Mouse (Mus musculus): ENCODE data around the gene Rph3a. TPM values are rescaled to one million over a fixed set of nuclear protein-coding genes. Genes with fewer than 3 reads are reported as not detected.
A peak's percentile ranks its signal among the peaks of the same experiment; 100 is the strongest.
"Not testable (repeated sequence)": the region's sequence is repeated elsewhere in the genome, so short reads cannot be mapped to it uniquely, and the experiment has no call there.

The Rph3a gene
- total RNA-seq, 1 experiment from 2014 or later = not detected

DNA sequence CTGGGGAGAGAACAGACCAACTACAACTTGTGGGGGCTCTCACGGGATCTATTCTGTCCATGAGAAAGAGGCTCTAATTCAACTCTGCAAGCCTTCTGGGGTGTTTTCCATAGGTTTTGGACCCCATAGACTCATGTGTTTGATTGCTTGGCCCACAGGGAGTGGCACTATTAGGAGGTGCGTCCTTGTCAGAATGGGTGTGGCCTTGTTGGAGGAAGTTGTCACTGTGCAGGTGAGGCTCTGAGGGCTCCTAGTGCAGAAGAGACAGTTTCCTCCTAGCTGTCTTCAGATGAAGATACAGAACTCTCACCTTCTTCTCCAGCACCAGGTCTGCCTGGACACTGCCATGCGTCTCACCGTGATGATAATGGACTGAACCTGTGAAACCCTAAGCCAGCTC lies 85.4 kb downstream of the Rph3a start:
- ATAC-seq (replicated peaks; ENCODE audit: insufficient number of reproducible peaks, low FRiP score, low TSS enrichment, poor library complexity, severe bottlenecking) = not testable (repeated sequence)

DNA sequence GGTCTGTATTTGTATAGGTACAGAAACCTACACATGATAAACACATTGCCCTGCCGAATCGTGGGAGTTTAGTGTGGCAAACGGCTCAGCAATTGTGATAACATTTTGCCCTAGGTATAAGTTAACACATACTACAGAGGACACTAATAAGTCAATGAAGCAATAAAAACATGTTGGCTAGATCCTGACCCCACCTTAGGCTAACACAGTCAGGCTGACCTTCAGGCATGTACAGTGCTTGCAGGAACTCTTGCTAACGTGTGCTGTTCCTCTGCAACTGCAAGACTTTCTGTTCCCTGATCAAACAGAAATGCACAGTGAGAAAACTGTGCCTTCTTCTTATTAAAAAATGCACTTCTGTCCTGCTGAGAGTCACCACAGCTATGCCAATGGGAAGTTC lies 85.9 kb downstream of the Rph3a start:
- ATAC-seq (replicated peaks; ENCODE audit: insufficient number of reproducible peaks, low FRiP score, low TSS enrichment, poor library complexity, severe bottlenecking) = no peak

DNA sequence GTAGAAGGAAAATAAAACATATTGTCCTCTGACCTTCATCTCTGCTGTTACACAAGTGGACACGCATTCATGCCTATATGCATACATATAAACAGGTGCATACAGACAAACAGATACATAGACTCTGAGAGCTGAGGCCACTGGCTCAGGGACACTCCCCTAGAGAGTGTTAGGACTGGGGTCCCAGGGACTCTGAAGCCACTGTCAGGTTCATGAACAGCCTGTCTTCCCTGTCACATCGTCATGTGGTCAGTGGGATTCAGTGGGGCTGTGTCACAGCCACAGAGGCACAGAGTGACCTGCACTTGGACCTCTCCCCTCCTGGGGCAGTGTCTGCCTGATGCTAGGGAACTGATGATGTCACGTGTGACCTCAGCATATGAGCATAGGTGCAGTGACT lies 89.6 kb downstream of the Rph3a start:
- no peak for ATAC-seq (replicated peaks; ENCODE audit: insufficient number of reproducible peaks, low FRiP score, low TSS enrichment, poor library complexity, severe bottlenecking)

DNA sequence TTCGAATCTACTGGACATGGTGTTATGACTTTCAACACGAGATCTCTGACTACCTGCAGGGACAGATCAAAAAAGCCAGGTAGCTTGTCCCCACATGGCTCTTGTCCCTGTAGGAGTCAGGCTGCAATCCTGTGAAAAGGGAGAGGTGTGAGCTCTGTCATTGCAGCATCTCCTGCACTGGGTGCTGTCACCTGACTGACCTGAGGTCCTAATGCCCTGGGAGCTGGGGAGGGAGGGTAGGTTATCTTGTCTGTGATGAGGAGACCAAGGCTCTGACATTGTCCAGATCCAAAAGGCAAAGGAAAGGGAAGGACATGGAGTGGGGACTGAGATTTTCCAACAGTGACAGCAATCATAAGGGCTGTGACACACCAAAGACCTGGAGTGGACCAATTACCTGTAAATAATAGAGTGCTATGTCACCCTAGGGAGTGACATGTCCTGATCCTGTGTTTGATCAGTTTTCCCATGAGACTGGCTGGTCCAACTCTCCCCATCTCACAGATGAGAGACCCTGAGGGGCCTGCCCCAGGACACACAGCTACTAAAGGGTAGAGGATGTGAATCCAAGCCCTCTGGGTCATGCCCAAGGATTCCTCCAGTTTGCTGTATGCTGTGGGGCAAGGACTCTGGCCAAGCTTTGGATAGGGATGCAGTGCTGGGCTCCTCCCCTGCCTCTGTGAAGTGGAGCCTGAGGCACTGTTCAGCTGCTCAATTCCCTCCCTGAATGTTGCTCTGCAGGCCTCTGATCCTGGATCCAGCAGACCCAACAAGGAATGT lies 90.5 kb downstream of the Rph3a start:
- not testable (repeated sequence) for ATAC-seq (replicated peaks; ENCODE audit: insufficient number of reproducible peaks, low FRiP score, low TSS enrichment, poor library complexity, severe bottlenecking)

DNA sequence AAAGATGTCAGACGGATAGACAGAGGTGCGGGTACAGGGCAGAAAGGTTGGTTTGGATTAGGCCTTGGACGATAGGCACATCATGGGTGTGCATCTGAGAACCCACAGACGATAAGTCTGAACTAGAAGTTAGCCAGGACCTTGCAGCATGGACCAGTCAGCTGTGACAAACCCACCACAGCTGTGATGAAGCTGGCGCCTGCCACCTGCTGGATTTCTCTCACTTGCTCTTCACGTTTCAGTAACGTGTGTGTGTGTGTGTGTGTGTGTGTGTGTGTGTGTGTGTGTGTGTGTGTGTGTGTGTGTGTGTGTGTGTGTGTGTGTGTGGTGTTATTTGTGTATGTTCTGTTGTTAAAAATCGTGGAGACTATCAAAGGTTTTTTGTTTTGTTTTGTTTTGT lies 95.7 kb downstream of the Rph3a start, which contains the start of gene Oas1d:
Oas1d (plus strand) TSS at position 333 of the 400 bp plus-strand sequence.
- ATAC-seq (replicated peaks; ENCODE audit: insufficient number of reproducible peaks, low FRiP score, low TSS enrichment, poor library complexity, severe bottlenecking) = not testable (repeated sequence)

DNA sequence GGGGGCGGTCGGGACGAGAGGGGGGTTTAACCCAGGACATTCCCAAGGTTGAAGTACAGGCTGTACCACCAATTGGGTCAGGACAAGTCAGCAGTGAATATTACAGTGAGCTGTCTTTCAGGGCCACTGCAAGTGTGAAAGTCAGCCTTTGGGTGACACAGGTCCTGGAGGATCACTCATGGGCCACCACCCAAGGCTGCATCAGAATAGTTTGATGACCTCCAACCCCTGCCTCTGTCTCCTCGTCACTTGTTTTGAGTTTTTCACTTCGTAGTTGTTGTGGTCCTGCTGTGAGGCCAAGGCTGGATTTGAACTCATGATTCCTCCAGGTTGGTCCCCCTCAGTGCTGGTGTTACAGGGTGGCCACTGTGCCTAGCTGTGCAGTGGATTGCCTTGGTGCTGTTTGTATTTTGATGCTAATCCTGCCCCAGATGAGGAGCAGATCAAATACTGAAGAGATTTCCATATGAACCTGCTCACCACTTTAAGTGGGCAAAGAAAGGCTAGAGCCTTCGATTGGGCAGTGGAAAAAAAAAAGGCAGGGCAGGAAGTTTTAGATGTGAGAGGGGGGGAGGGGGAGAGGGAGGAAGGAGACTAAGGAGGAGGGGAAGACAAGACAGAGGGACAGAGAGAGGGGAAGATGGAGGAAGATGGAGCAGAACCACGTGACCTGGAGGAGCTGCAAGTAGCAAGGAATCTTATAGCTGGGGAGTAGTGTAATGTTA lies 101.5 kb downstream of the Rph3a start:
- ATAC-seq (replicated peaks; ENCODE audit: insufficient number of reproducible peaks, low FRiP score, low TSS enrichment, poor library complexity, severe bottlenecking) = no peak

DNA sequence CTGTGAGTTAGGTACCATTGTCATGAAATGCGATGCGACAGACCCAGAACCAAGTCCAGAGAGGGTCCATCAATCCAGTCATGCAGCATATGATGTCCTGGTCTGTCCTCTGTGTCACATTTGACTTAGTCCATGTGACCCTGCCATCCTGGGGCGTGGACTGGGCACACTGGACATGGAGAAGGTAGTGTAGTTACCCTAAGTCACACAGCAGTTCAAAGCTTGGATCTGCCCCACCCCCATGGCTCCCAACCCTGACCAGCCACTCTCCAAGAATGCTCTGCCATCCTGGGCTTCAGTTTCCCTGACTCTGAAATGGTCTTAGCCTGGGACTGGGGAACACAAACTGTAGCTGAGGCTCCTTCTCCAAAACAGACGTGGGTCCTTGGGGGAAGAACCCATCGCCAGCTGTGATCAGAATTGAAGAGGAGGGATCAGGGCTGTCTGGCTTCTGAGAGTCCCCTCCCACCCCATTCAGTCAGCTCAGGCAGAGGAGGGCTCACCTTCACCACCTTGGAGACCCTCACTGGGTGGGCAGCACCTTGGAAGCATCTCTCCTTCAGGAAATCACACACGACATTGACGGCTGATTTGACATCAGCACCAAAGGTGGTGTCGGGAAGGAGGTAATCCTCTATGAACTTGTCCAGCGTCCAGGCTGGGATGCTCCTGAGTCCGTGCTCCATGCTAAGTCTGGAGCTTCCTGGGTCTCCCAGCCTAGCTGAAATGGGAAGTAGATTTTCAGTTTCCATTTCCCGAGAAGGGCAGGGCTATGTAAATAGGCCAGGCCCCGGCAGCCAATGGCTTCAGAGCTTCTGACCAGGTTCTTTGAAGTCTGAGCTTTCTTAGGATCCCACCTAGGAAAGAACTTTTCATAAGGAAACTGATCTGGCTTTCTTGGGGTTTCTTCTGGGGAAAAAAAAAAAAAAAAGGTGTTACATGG lies 102.8 kb downstream of the Rph3a start, which contains the start of gene Oas1a:
Oas1a (minus strand) TSS at position 731 of the 943 bp plus-strand sequence.
- ATAC-seq (replicated peaks; ENCODE audit: insufficient number of reproducible peaks, low FRiP score, low TSS enrichment, poor library complexity, severe bottlenecking) = peak; percentile 50

DNA sequence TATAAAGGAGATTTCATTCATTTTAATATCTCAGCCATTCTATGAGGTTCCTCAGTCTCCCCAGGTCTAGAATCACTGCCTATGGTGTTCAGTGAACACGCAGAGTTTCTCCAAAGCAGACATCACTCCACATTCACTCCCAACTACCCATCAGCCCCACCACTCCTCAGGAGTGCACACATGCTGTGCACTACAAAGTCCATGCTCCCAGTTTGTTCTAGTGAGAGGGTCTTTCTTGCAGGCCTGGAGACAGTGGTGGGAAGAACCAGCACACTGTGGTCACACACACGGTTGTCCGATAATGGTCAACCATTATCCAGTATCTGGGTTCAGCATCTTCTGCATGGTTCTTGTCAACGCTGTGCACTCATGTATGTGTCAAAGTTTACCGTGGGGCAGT lies 107.8 kb downstream of the Rph3a start:
- ATAC-seq (replicated peaks; ENCODE audit: insufficient number of reproducible peaks, low FRiP score, low TSS enrichment, poor library complexity, severe bottlenecking) = no peak

DNA sequence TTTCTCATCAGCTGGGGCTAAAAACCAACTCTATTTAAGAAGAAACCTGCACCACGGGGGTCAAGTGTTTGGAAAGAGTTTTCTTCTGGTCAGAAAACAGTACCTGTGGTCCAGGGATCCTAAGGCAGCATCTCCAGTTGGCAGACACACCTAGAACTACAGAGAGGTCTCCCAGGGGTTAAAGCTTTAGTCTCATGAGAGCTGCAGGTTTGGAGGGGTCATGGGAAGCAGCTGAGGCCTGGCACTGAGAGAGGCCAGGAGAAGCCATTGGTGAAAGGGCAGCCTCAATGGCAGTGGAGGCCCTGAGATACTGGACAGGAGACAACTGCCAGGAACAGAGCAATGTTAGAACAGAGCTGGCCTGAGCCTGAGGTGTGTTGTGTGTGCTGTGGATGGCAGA lies 109.2 kb downstream of the Rph3a start:
- ATAC-seq (replicated peaks; ENCODE audit: insufficient number of reproducible peaks, low FRiP score, low TSS enrichment, poor library complexity, severe bottlenecking) = no peak

DNA sequence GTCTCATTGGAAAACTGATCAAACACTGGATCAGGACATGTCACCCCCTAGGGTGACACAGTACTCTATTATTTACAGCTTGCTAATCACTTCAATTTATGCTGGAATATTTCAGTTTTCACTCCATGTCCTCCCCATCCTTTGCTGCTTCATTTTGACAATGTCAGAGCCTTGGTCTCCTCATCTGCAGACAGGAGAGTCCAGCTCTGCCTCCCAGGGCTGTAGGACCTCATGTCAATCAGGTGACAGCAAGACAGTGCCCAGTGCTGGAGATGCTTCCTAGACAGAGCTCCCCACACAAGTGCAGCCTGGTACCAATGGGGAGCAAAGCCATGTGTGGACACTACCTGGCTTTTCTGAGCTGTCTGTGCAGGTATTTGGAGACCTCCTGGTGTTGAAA lies 111.2 kb downstream of the Rph3a start:
- ATAC-seq (replicated peaks; ENCODE audit: insufficient number of reproducible peaks, low FRiP score, low TSS enrichment, poor library complexity, severe bottlenecking) = no peak

DNA sequence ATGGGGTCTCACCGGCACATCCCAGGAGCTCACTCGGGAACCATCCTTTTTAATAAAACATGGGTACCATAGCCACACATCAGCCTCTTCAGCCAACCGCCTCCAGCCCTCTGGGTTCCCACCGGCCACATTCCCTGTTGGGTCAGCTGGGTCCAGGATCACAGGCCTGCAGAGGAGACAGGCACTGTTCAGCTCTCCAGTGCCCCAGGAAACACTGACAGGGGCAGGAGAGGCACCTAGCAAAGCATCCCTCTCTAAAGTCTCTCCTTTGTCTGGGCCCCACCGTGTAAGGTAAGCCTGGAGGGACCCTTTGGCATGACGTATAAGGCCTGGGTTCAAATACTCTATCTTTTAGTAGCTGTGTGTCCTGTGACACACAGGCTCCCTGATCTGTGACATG lies 111.6 kb downstream of the Rph3a start:
- no peak for ATAC-seq (replicated peaks; ENCODE audit: insufficient number of reproducible peaks, low FRiP score, low TSS enrichment, poor library complexity, severe bottlenecking)

DNA sequence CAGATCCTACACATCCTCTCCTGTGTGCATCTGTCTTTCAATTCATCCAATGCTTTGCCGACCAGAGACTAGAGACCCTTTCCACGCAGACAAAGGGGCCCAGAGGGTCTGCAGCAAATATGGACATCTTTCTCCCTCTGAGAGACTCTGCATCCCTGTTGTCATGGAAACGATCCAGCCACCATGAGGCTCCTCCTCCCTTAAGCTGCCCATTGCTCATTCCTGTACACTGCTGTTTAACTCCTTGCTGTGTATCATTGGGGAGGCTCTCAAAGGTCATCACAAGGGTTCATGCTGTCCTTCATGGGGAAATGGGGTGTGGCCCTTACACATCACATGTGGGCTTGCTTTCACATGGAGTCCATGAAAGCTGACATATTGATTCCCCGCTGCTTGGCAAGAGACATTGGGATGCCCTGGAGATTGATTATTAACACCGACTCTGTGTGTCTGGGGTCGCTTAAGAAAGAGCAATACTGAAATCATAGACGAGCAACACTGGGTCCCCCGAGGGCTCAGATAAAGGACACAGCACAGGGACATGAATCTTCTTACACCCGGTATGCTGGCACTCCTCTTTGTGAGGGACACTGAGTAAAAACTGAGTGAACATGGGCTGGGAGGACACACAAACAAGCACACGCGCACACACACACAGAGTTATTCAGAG lies 114.5 kb downstream of the Rph3a start:
- ATAC-seq (replicated peaks; ENCODE audit: insufficient number of reproducible peaks, low FRiP score, low TSS enrichment, poor library complexity, severe bottlenecking) = no peak

DNA sequence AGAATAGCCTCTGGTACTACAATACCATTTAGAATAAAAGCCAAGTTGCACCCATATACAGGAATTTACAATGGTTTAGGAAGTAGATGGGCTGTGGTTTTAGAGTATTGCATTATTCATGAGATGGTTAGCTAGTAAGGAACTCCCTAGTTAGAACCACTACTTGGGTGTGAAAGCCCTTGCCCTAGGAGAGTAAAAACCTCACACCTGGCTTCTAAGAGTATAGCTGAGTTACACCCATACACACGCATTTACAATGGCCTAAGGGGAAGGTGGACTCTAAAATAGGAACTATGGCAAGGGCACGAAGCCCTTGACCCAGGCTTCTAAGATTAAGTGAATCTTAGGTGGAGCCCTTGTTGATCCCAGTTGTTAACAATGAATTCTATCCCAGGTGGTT lies 115.2 kb downstream of the Rph3a start:
- not testable (repeated sequence) for ATAC-seq (replicated peaks; ENCODE audit: insufficient number of reproducible peaks, low FRiP score, low TSS enrichment, poor library complexity, severe bottlenecking)

DNA sequence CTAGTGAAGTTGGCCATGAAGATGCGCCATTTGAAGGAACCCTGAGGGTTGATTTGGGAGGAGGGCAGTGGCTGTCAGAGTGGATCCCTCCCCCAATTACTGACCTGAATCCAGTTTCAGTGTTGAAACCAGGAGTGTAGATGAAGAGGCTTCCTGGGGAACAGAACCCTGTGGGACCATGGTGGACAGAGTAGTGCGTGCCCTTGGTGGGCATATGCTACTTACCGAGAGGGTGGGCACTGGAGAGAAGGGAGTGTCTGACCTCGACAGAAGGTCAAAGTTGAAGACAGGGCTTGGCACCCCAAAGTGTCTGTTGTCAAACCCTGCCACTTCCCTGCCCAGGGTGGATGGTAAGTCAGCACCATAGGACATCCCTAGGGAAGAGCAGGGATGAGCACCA lies 116.0 kb downstream of the Rph3a start:
- not testable (repeated sequence) for ATAC-seq (replicated peaks; ENCODE audit: insufficient number of reproducible peaks, low FRiP score, low TSS enrichment, poor library complexity, severe bottlenecking)

DNA sequence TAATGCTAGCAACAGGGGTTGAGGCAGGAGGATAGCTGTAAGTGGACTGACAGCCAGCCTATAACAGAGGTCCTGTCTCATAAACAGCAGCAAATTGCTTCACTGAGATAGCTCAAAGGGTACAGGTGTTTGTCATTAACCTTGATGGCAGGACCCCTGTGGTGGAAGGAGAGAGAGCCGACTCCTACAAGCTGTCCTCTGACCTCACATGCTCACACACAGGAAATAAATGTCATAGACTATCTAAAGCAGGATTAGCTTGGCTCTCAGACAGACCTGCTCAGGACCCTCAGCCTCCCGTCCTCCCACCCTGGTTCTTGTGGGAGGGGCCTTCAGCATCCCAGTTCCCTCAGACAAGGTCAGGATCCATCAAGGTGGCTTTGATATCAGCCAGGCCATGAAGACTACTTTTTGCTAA lies 117.6 kb downstream of the Rph3a start:
- ATAC-seq (replicated peaks; ENCODE audit: insufficient number of reproducible peaks, low FRiP score, low TSS enrichment, poor library complexity, severe bottlenecking) = no peak

DNA sequence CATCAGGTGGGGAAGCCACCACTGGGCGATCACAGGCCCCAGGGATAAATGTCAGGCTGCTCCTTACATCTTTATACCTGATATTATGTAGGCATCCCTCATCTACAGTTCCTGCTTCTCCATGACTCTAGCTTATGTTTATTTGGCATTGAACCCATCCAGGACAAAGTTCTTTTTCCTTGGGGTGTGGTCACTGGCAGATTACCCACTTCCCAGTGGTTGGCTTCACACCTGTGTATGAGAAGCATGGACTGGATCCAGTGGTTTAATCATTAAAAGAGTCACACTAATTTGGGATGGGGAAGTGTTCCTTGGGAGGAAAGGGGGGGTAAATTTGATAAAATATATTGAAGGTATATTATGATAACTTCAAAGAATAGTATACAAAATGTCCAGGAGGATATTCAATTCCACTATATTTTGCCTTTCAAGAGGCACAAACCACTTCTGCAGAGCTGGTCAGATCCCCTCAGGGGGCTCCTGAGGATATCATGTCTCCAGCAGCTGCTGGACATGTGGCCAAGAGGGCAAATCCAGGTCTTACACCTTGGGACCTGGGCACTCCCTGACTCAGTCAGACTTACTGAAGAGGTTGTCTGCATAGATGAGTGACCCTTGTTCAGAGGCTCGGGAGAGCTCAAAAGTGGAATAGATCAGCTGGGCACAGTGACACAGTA lies 118.2 kb downstream of the Rph3a start:
- not testable (repeated sequence) for ATAC-seq (replicated peaks; ENCODE audit: insufficient number of reproducible peaks, low FRiP score, low TSS enrichment, poor library complexity, severe bottlenecking)

DNA sequence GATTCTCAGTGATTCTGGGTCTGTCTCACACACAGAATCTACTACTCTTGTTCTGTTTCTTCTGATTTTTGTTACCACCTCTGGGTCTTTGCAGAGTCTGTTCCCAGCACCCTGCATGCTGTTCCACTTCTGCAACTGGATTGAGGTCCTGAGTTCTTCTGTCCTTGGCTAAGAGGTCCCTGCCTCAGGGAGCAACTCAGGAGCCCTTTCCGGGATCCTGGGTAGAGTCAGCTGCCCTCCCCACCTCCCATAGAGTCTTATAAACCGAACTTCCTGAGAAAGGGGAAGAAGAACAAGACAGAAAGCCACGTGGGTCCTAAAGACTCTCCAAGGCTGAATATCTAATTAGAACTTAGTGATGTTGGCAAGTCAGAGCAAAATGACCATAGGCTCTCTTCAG lies 118.9 kb downstream of the Rph3a start:
- no peak for ATAC-seq (replicated peaks; ENCODE audit: insufficient number of reproducible peaks, low FRiP score, low TSS enrichment, poor library complexity, severe bottlenecking)

All from monocyte, adult 5-6 weeks (primary cell).